Mouse (Mus musculus): ENCODE data around the gene Lama1. TPM values are rescaled to one million over a fixed set of nuclear protein-coding genes. Genes with fewer than 3 reads are reported as not detected.

The Lama1 gene
- polyA plus RNA-seq, 1 experiment from 2014 or later = 2.2 TPM

GRCm38 (mm10) chr17:67779812-67780211 lies 82.8 kb downstream of the Lama1 start:
- no peak overlapping the region for H3K4me2 ChIP-seq (ENCODE audit: low read depth, low read length)
- no peak overlapping the region for H3K27ac ChIP-seq (ENCODE audit: low read length)
- peak; percentile 52; the same call in 1 of the 2 replicates for ATAC-seq (ENCODE audit: low read depth)
- H3K4me1 ChIP-seq (replicated peaks; ENCODE audit: control insufficient read depth, insufficient read depth, low read length) = no peaks in the 10 kb centered on the region
- WGBS = 53% methylated on average over 4 of the region's 4 CpGs
- H3K4me3 ChIP-seq (ENCODE audit: low read length) = no peak overlapping the region
- H3K9ac ChIP-seq (ENCODE audit: low read length) = no peak overlapping the region
- no peaks in the 10 kb centered on the region for H3K27me3 ChIP-seq (ENCODE audit: control insufficient read depth, insufficient read depth, low read depth, low read length)
- no peaks in the 10 kb centered on the region for H3K9me3 ChIP-seq (ENCODE audit: control insufficient read depth, low read length)
- no peaks in the 10 kb centered on the region for H3K36me3 ChIP-seq (ENCODE audit: control insufficient read depth, insufficient read depth, low read length)

- H3K27me3 ChIP-seq (ENCODE audit: control insufficient read depth, insufficient read depth, low read depth, low read length) = no peaks in the 10 kb centered on the region
- WGBS = 90% methylated on average over 10 of the region's 10 CpGs
- H3K4me3 ChIP-seq (ENCODE audit: low read length) = no peak overlapping the region
- H3K4me2 ChIP-seq (ENCODE audit: low read depth, low read length) = no peak overlapping the region
- H3K9me3 ChIP-seq (ENCODE audit: control insufficient read depth, low read length) = no peaks in the 10 kb centered on the region
- H3K4me1 ChIP-seq (replicated peaks; ENCODE audit: control insufficient read depth, insufficient read depth, low read length) = no peaks in the 10 kb centered on the region
- no peaks in the 10 kb centered on the region for H3K36me3 ChIP-seq (ENCODE audit: control insufficient read depth, insufficient read depth, low read length)
- no peak for ATAC-seq (ENCODE audit: low read depth)
- no peak overlapping the region for H3K9ac ChIP-seq (ENCODE audit: low read length)
- no peak overlapping the region for H3K27ac ChIP-seq (ENCODE audit: low read length)
Measured at GRCm38 (mm10) chr17:67791091-67791490, 94.0 kb downstream of the Lama1 start.

GRCm38 (mm10) chr17:67809171-67809570 lies 112.1 kb downstream of the Lama1 start:
- no peak overlapping the region for H3K4me3 ChIP-seq (ENCODE audit: low read length)
- no peak overlapping the region for H3K4me2 ChIP-seq (ENCODE audit: low read depth, low read length)
- H3K36me3 ChIP-seq (ENCODE audit: control insufficient read depth, insufficient read depth, low read length) = no peaks in the 10 kb centered on the region
- no peak for ATAC-seq (ENCODE audit: low read depth)
- no peak overlapping the region for H3K27ac ChIP-seq (ENCODE audit: low read length)
- H3K27me3 ChIP-seq (ENCODE audit: control insufficient read depth, insufficient read depth, low read depth, low read length) = no peaks in the 10 kb centered on the region
- H3K9me3 ChIP-seq (ENCODE audit: control insufficient read depth, low read length) = no peaks in the 10 kb centered on the region
- no peak overlapping the region for H3K9ac ChIP-seq (ENCODE audit: low read length)
- WGBS = 91% methylated on average over 16 of the region's 16 CpGs
- H3K4me1 ChIP-seq (replicated peaks; ENCODE audit: control insufficient read depth, insufficient read depth, low read length) = no peaks in the 10 kb centered on the region

- no peaks in the 10 kb centered on the region for H3K4me1 ChIP-seq (replicated peaks; ENCODE audit: control insufficient read depth, insufficient read depth, low read length)
- H3K27ac ChIP-seq (ENCODE audit: low read length) = no peak overlapping the region
- H3K4me2 ChIP-seq (ENCODE audit: low read depth, low read length) = no peak overlapping the region
- no peaks in the 10 kb centered on the region for H3K36me3 ChIP-seq (ENCODE audit: control insufficient read depth, insufficient read depth, low read length)
- no peak overlapping the region for H3K4me3 ChIP-seq (ENCODE audit: low read length)
- no peak for ATAC-seq (ENCODE audit: low read depth)
- H3K27me3 ChIP-seq (ENCODE audit: control insufficient read depth, insufficient read depth, low read depth, low read length) = no peaks in the 10 kb centered on the region
- H3K9ac ChIP-seq (ENCODE audit: low read length) = no peak overlapping the region
- no peaks in the 10 kb centered on the region for H3K9me3 ChIP-seq (ENCODE audit: control insufficient read depth, low read length)
- 89% methylated on average over 6 of the region's 6 CpGs for WGBS
Measured at GRCm38 (mm10) chr17:67813666-67814065, 116.6 kb downstream of the Lama1 start.

- H3K9me3 ChIP-seq (ENCODE audit: control insufficient read depth, low read length) = no peaks in the 10 kb centered on the region
- no peak overlapping the region for H3K27ac ChIP-seq (ENCODE audit: low read length)
- H3K27me3 ChIP-seq (ENCODE audit: control insufficient read depth, insufficient read depth, low read depth, low read length) = no peaks in the 10 kb centered on the region
- H3K4me3 ChIP-seq (ENCODE audit: low read length) = no peak overlapping the region
- no peak for ATAC-seq (ENCODE audit: low read depth)
- no peaks in the 10 kb centered on the region for H3K4me1 ChIP-seq (replicated peaks; ENCODE audit: control insufficient read depth, insufficient read depth, low read length)
- H3K4me2 ChIP-seq (ENCODE audit: low read depth, low read length) = no peak overlapping the region
- no peak overlapping the region for H3K9ac ChIP-seq (ENCODE audit: low read length)
- no peaks in the 10 kb centered on the region for H3K36me3 ChIP-seq (ENCODE audit: control insufficient read depth, insufficient read depth, low read length)
- WGBS = 92% methylated on average over 11 of the region's 11 CpGs
Measured at GRCm38 (mm10) chr17:67815720-67816119, 118.7 kb downstream of the Lama1 start.

GRCm38 (mm10) chr17:67816916-67817315 lies 119.9 kb downstream of the Lama1 start:
- no peak for ATAC-seq (ENCODE audit: low read depth)
- no peaks in the 10 kb centered on the region for H3K9me3 ChIP-seq (ENCODE audit: control insufficient read depth, low read length)
- no peak overlapping the region for H3K4me3 ChIP-seq (ENCODE audit: low read length)
- 88% methylated on average over 10 of the region's 10 CpGs for WGBS
- H3K36me3 ChIP-seq (ENCODE audit: control insufficient read depth, insufficient read depth, low read length) = no peaks in the 10 kb centered on the region
- no peak overlapping the region for H3K4me2 ChIP-seq (ENCODE audit: low read depth, low read length)
- H3K9ac ChIP-seq (ENCODE audit: low read length) = no peak overlapping the region
- no peaks in the 10 kb centered on the region for H3K4me1 ChIP-seq (replicated peaks; ENCODE audit: control insufficient read depth, insufficient read depth, low read length)
- no peaks in the 10 kb centered on the region for H3K27me3 ChIP-seq (ENCODE audit: control insufficient read depth, insufficient read depth, low read depth, low read length)
- no peak overlapping the region for H3K27ac ChIP-seq (ENCODE audit: low read length)

- Histone ChIP-seq H3K36me3 (ENCODE audit: control insufficient read depth, insufficient read depth, low read length) (no peaks in the 10 kb centered on the region), H3K9me3 (ENCODE audit: control insufficient read depth, low read length) (peaks cover 5% of the 10 kb centered on the region), H3K9ac (ENCODE audit: low read length) (no peak overlapping the region), H3K4me1 (replicated peaks; ENCODE audit: control insufficient read depth, insufficient read depth, low read length) (no peaks in the 10 kb centered on the region), H3K27me3 (ENCODE audit: control insufficient read depth, insufficient read depth, low read depth, low read length) (no peaks in the 10 kb centered on the region), H3K27ac (ENCODE audit: low read length) (no peak overlapping the region), H3K4me3 (ENCODE audit: low read length) (no peak overlapping the region), H3K4me2 (ENCODE audit: low read depth, low read length) (no peak overlapping the region)
- 79% methylated on average over 3 of the region's 3 CpGs for WGBS
- no peak for ATAC-seq (ENCODE audit: low read depth)
Measured at GRCm38 (mm10) chr17:67827431-67827830, 130.4 kb downstream of the Lama1 start.

- Histone ChIP-seq H3K9ac (ENCODE audit: low read length) (no peak overlapping the region), H3K4me3 (ENCODE audit: low read length) (no peak overlapping the region), H3K36me3 (ENCODE audit: control insufficient read depth, insufficient read depth, low read length) (no peaks in the 10 kb centered on the region), H3K4me1 (replicated peaks; ENCODE audit: control insufficient read depth, insufficient read depth, low read length) (no peaks in the 10 kb centered on the region), H3K27me3 (ENCODE audit: control insufficient read depth, insufficient read depth, low read depth, low read length) (no peaks in the 10 kb centered on the region), H3K27ac (ENCODE audit: low read length) (no peak overlapping the region), H3K9me3 (ENCODE audit: control insufficient read depth, low read length) (peaks cover 6% of the 10 kb centered on the region), H3K4me2 (ENCODE audit: low read depth, low read length) (no peak overlapping the region)
- WGBS = 95% methylated on average over 20 of the region's 20 CpGs
- ATAC-seq (ENCODE audit: low read depth) = no peak
Measured at GRCm38 (mm10) chr17:67836146-67836895, 139.3 kb downstream of the Lama1 start.

- Histone ChIP-seq H3K4me2 (ENCODE audit: low read depth, low read length) (peak overlapping the region; percentile 28; the same call in 1 of the 2 replicates), H3K9me3 (ENCODE audit: control insufficient read depth, low read length) (peaks cover 6% of the 10 kb centered on the region), H3K27ac (ENCODE audit: low read length) (no peak overlapping the region), H3K4me3 (ENCODE audit: low read length) (peak overlapping the region; percentile 12; the same call in 1 of the 2 replicates), H3K27me3 (ENCODE audit: control insufficient read depth, insufficient read depth, low read depth, low read length) (no peaks in the 10 kb centered on the region), H3K4me1 (replicated peaks; ENCODE audit: control insufficient read depth, insufficient read depth, low read length) (no peaks in the 10 kb centered on the region), H3K9ac (ENCODE audit: low read length) (no peak overlapping the region), H3K36me3 (ENCODE audit: control insufficient read depth, insufficient read depth, low read length) (no peaks in the 10 kb centered on the region)
- peak; percentile 94 for ATAC-seq (ENCODE audit: low read depth)
- 43% methylated on average over 17 of the region's 17 CpGs for WGBS
Measured at GRCm38 (mm10) chr17:67837351-67838090, 140.5 kb downstream of the Lama1 start.

Data from lung, embryonic 16.5 days (tissue).